Mouse (Mus musculus) cerebellum, adult (tissue): ENCODE data around the gene Gpr15.

Experiments used
- ATAC-seq: cut with Nextera tagmentation; 2 replicates; pipeline ENCODE4 v1.9.2; 2017; ENCODE audit warnings: mild to moderate bottlenecking, moderate library complexity, mixed read lengths; ENCODE audit not compliant: insufficient number of reproducible peaks, low FRiP score, low TSS enrichment

Gene Gpr15

DNA sequence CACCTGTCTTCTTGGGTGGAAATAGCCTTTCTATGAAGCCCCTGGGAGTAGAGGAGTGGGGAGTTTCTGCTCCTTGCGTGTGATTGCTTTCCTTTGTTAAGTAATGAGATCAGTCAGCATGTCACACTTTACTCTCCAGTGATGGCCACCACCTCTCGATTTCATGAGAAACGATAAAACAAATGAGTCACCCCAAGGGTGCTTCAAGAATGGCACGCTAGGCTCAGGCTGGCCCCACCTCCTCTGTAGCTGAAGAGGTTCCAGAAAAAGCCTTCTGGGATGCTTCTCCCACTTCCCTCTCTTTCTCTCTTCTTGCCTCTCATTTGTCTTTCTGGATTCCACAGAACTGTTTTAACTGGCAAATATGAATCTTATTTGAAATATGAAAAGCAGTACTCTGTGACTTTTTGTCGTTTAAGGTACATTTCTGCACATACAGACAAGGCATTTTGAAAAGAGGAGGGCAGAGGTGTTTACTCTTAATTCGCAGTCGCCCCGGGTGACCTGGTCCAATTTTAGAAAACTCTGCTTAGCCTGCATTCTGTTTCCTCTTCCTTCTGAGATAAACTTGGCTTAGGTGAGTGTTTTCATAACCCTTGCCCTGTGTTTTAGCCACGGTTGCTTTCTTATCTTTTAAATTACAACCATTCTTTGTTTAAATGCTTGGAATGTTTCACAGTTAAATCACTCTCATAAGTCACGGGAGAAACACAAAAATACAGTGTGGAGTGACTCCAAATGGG, 15.3 kb downstream of the Gpr15 start:
- no peak for ATAC-seq

DNA sequence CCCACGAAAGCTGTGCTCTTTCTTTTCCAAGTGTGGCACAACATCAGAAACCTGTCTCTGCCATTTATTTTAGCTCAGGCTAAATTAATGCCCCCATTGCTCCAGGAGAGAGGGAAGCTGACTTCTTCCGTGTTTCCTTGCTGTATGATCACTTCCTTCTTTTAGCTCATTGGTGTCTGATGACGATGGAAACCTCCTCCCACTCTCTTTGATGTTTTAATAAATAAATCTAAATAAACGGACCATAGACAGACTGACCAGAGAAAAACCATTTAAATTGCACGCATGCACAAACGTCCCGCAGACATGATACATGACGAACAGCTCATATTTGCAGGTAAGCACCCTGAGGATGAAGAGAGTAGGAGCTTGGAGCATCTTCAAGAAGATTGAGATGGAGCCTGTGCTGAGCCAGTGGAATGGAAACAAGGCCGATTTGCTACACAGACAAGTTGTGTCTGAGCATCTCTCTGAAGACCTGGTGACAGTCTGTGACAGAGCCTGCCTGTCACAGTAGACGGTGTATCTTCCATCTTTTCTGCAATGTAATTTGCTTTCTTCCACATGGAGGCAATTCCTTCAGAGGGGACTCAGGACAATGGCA, 16.4 kb downstream of the Gpr15 start:
- no peak for ATAC-seq

DNA sequence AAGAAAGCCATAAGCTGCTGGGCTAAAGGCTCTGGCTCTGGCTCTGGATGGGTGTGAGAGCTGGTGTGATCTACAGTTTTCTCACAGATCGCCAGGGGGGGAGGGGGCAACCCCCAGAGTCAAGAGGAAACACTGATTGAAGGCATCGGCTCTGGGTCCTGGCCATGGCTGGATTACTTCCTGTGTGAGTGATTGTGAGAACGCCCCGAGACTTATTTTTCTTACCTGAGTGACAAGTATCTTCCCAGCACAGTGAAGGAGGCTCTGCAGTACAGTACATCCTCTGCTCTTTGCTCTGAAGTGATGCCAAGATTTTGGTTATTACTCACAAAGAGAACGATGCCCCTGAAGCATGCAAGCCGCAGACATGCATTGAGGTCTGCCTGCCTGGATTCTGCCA, 17.1 kb downstream of the Gpr15 start:
- 0 out of 2 replicates have a peak, but pooled peaks have one; percentile 15 for ATAC-seq

DNA sequence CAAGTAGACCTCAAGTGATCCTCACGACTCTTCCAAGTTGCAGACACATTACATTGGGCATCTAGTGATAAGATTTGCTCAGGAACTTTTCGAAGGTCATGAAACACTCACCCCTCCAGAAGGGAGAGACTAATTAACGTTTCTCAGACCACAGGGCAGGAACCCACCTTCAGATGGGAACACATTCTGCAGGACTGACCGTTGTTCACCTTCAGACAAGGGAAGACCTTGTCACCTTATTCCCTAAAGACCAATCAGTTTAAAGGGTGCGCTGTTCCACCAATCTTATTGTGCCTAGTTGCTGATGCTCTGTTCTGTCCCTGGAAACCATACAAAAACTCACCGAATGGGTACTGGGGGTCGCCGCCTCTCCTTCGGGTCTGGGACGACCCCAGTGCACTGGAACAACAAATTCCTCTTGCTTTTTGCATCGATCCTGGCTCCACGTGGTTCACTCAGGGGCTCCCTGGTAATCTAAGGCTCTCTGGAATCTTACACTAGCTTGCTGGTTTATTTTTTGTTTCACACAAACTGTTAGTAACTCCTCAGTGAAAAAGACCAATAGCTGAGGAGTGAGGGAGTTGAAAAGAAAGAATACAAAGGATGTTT, 17.9 kb downstream of the Gpr15 start:
- ATAC-seq: no peak

DNA sequence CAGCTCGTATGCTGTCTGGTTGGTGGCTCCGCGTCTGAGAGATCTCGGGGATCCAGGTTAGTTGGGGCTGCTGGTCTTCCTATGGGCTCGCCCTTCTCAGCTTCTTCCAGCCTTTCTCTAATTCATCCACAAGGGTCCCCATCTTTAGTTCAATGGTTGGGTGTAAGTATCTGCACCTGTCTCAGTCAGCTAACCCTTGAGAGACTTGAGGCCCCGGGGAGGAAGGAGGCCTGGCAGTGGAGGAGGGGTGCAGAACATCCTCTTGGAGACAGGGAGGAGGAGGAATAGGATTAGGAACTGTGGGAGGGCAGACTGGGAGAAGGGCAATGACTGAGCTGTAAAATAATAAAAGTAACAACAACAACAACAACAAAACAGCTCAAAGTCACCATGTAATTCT, 18.7 kb downstream of the Gpr15 start:
- ATAC-seq: no peak

DNA sequence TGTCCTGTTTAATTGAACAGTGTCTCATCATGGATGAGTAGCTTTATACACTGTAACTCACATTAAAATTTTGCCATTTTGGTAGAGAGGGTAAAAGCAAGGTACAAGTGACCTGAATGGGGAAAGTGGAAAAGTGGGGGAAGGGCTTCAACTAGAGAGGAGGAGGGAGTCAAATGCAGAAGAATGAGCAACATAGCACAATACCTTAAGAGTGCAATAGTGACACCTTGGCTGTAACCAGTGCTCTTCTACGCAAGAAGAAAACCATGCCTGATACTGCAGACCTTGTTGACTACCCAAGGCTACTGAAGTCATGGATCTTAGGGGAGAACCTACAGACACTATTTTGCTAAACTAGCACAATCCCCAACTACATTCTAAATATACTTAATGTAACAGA, 21.6 kb downstream of the Gpr15 start:
- ATAC-seq: no peak

DNA sequence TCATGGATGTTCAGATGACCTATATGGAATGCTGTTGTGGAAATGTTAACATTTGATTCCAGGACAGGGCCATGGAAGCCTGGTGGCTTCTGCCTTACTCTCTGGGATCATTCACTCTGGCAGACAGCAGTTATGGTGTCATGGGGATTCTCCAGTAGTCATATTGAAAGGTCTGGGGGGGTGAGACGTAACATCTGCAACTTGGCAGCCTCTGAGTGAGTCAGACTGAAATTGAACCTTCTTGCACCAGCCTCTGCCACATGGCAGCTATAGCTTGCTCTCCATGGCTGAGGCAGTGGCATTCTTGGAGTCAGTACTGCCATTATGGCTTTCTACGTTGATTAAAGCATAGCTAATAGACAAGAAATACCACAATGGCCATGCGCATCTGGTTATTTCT, 22.1 kb downstream of the Gpr15 start:
- ATAC-seq: no peak

DNA sequence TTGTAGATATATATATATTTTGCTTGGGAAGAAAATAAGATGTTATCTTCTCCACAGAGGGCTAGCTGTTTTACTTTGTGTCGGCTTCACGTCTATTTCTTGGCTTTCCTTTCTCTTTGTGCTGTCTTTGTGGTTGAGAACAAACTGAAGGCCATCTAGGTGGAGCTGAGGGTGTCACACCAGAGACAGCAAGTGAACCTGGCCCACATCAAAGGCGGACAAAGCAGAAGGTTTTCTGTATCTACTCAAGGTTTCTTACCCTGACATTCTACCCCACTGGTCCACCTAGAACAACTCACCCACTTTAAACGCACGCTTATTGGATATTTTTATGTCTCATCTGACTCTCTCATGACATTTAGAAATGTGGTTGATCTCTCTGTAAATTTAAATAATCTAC, 24.8 kb downstream of the Gpr15 start:
- ATAC-seq: no peak

DNA sequence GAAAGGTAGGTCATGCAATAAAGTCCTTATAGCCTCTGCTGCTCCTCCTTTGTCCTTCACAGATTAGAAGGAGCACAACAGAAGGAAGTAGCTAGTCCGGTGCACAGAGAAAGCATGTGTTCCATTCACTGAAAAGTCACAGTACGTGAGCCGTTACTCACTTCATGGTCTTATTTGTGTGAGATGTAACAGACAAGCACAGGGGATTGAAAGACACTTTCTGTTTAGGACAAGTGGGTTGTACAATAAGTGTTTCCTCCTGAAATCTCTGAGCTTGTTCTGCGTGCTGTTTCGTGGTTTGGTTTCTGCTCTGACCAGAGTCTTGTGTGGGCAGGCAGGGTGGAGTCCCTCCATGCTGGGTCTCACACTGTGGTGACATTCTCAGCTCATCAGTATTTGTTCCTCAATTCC, 28.5 kb downstream of the Gpr15 start:
- ATAC-seq: no peak

DNA sequence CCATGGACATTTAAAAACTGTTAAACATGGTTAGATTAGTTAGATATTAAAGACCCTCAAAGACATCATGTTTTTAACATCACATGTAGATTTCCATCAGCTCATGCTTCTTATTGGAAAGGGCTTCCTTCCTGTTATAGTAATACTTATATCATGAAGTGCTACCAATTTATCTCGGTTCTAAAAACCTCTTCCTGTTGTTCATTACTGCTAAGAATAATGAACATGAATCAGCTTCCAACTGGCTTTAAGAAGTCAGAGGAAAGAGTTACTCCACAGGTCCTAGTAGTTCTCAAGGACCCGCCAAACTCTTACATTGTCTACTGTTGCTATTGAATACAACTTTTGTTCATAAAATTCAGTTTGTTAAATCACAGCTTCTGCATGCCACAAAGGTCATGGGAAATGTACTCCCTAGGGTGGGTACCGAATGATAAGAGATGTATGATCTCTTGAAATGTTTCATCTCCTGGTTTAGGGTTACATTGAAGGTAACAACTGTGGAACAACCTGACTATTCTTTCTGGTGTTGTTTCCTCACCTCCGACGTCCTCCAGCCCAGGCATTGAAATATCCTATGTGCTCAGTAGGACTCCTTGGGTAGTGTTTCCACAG, 29.2 kb downstream of the Gpr15 start:
- ATAC-seq: no peak

DNA sequence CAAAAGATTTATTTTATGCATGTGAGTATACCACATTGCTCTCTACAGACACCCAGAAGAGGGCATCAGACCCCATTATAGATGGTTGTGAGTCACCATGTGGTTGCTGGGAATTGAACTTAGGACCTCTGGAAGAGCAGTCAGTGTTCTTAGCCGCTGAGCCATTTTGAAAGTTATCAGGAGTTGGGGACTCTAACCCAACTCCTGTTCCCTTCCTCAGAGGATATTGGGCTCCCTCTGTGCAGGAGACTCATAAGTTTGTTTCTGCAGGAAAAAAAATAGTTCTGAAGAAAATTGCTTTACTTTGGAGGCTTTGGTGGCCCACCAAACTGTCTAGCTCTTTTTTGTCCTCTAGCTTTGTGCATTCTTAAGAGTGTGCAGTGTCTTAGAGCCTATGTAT, 30.3 kb downstream of the Gpr15 start:
- no peak for ATAC-seq

DNA sequence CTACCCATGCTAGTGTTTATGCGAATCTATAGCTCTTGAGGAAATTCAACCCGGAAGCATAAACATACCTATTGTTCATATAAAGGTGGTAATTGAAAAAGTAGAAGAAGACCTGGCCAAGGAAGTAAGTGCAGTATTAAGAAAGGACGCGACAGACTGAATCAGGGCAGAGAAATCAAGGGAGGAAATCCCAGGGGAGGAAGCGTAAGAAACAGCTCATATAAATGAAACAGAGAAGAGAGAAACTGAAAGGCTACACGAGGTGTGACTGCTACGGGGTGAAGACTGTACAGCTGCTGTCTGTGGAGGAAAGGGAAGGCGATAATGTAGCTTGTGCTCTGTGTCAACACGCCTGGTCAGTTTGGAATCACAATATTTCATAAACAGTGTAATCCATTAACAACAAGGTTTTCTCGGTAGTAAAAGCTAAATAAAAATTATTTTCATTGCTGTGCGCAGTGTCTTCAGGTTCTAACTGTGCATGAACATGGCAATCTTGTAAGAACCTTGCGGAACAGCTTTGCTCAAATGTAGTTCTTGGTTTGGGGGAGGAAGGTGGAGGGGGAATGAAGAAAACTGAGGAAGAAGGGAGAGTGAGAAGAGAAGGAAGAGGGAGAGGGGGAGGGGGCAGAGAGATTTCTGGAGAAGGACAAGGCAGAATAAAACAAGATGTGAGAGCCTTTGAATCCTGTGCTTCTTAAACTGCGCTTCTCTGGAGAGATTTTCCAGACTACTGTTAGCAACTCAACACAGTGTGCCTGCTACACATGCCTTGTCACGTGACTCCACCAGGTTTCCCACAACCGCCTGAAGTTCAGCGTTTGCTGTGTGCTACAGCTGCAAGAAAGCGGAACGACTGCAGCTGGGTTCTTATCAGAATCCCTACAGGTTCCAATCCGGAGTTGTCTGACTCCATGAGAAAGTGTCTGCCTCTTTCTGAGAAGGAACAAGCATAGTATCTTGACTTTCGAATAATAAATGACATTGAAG, 33.0 kb downstream of the Gpr15 start:
- ATAC-seq: no peak

DNA sequence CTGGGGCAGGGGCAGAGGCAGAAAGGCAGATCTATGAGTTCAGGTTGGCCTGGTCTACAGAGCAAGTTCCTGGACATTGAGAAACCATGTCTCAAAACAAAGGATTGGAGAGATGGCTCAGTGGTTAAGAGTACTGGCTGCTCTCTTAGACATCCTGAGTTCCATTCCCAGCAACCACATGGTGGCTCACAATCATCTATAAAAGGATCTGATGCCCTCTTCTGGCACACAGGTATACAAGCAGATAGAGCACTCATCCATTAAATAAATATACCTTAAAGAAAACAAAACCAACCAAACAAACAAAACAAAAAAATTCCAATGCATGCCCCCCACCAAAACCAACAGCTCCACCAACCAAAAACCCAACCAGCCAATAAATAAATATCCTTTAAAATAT, 34.3 kb downstream of the Gpr15 start:
- ATAC-seq: no peak

DNA sequence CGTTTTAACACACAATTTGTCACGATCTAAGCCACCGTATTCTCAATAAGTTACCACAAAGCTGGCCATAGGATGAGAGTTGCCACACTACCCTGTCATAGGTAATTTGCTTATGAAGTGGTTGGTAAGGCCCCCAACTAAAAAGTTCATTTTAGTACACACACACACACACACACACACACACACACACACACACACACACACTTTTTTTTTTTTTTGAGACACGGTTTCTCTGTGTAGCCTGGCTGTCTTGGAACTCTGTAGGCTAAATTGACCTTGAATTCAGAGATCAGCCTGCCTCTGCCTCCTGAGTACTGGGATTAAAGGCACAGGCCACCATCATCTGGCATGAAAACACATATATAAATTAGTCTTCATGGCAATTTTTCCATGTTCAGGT, 35.0 kb downstream of the Gpr15 start:
- no peak for ATAC-seq

DNA sequence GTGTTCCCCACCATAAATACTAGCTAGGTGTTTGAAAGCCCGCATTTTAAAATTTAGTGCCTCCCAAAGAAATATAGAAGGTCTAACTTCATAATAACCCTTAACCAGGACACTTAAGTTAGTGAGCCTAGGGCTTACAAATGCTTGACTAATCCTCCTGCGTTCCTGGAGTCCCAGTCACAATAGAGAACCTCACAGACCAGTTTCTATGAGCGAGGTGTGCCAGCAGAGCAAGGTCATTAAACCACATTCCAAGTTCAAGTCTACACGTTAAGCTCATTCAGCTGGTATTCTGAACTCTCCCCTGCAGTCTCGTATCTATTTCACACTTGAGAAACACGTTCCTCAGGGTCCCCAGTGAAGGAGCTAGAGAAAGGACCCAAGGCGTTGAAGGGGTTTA, 36.0 kb downstream of the Gpr15 start:
- ATAC-seq: no peak

DNA sequence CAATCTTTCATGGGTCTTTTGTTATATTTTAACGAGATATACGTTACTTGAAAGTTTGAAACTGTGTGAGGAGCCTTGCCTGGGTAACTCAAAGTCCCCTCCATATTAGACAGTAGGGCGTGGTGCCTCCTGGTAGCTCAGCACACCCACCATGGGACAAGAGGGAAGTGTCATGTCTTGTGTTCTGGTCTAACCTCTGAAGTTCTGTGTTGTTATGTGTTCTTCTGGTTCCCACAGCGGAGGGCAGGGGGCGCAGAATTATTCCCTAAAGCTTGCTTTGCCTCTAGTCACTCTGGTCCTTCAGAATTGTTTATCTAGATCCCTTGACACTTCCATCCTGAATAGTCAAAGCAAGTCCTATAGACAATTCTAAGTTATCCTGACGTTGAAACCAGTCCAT, 36.8 kb downstream of the Gpr15 start:
- no peak for ATAC-seq

DNA sequence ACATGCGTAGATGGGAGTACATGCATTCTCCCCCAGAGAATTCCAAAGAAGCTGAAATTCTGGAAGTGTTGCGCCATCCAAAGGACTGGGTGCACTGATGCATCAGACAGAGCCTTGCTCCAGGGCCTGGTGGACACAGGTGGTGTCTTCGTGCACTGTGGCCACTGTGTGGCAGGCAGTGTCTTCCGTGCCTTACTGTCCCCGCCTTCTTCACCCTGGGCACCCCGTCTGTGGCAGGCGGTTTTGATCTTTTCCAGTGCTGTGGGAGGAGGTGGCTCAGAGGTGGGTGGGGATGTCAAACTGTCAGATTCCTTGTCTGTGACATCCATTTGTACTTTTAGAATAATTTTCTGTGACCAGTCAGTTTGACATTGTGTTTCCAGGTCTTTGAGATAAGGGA, 40.2 kb downstream of the Gpr15 start:
- no peak for ATAC-seq

DNA sequence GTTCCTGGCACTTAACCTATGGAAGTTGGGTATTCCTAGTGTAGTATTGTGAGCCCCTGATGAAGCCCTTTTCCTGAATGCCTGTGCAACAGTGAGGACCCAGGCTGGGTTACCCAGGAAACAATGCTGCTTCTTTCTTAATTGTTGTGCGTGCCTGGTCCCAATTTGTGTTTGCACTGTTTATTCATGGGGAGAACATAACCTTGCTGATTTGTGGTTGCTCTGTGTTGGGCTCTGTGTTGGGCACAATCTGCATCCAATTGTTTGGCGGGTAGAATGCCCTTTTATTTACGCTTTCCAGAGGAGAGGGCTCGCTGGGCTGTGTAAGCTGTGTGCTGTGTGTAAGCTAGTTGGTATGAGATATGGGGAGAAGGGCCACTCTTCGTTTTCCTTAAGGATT, 41.4 kb downstream of the Gpr15 start:
- ATAC-seq: 0 out of 2 replicates have a peak, but pooled peaks have one; percentile 11

DNA sequence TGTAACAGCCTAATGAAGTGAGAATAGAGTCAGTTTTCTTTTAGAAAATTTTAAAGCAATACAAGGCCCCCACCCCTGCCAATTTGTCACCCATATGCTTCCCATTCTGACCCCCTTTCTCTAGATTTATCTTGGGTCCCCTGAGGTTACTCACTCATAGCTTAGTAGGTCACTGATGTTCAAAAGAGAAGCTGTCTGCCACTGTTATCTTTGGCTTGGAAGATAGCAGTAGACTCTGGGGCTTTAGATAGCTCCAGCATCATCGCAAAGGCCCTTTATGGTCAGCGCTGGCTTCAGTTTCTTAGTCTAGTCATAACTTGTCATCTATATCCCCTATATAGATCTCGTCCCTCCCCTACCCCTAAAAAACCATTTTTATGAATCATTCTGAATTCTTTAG, 42.2 kb downstream of the Gpr15 start:
- ATAC-seq: no peak

DNA sequence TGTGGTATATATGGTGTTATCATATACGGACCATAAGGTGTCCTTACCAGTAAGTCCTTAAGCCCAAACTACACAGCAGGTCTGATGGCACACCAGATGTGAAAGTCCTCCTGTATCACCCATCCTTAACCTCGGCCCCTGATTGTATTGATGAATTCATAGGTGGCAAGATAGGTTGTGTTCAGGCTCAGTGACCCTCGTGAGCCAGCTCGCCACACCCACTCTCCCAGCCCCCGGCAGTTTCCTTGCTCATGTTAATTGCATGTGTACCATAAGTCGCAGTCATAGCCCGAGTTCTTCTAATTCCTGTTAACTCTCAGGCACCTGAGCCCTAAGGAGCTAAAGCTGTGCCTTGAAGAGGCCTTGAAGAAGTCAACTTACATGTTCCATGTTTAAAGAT, 42.7 kb downstream of the Gpr15 start:
- ATAC-seq: no peak
